Mouse (Mus musculus): ENCODE measurements around the gene Chst5.
"Not testable (repeated sequence)": the region's sequence is repeated elsewhere in the genome, so short reads cannot be mapped to it uniquely, and the experiment has no call there.

The Chst5 gene

GRCm38 (mm10) chr8:111871278-111871677 is 39.0 kb downstream of the Chst5 start:
- DNase-seq, result no peak

GRCm38 (mm10) chr8:111870379-111870778 is 39.9 kb downstream of the Chst5 start:
- no peak for DNase-seq

- no peak for DNase-seq
Measured at GRCm38 (mm10) chr8:111868664-111869063, 41.6 kb downstream of the Chst5 start.

- no peak for DNase-seq
Measured at GRCm38 (mm10) chr8:111865857-111866256, 44.4 kb downstream of the Chst5 start.

GRCm38 (mm10) chr8:111865130-111865852 is 45.0 kb downstream of the Chst5 start:
- DNase-seq, result no peak

GRCm38 (mm10) chr8:111864648-111865047 is 45.6 kb downstream of the Chst5 start:
- no peak for DNase-seq

- no peak for DNase-seq
Measured at GRCm38 (mm10) chr8:111863280-111863679, 47.0 kb downstream of the Chst5 start.

- no peak for DNase-seq
Measured at GRCm38 (mm10) chr8:111855977-111856376, 54.3 kb downstream of the Chst5 start.

- DNase-seq, result peak; percentile 94 to 99
Measured at GRCm38 (mm10) chr8:111853861-111854501, 56.3 kb downstream of the Chst5 start, which contains the start of gene Cfdp1. Cfdp1 (minus strand) TSS chr8:111854291.

- DNase-seq, result not testable (repeated sequence)
Measured at GRCm38 (mm10) chr8:111853219-111853618, 57.0 kb downstream of the Chst5 start.

- DNase-seq, result no peak
Measured at GRCm38 (mm10) chr8:111846746-111847145, 63.5 kb downstream of the Chst5 start.
